Mouse (Mus musculus) spleen, postnatal 36 days (tissue): Measurements from ENCODE around the gene Vps35l.

Experiments
- DNase-seq, 2 experiments: peaks; one replicate each; pipeline ENCODE4 v3.0.0; 2022; ENCODE audit warnings: low spot score in 2 of 2, mixed read lengths in 1 of 2

Gene Vps35l

DNA sequence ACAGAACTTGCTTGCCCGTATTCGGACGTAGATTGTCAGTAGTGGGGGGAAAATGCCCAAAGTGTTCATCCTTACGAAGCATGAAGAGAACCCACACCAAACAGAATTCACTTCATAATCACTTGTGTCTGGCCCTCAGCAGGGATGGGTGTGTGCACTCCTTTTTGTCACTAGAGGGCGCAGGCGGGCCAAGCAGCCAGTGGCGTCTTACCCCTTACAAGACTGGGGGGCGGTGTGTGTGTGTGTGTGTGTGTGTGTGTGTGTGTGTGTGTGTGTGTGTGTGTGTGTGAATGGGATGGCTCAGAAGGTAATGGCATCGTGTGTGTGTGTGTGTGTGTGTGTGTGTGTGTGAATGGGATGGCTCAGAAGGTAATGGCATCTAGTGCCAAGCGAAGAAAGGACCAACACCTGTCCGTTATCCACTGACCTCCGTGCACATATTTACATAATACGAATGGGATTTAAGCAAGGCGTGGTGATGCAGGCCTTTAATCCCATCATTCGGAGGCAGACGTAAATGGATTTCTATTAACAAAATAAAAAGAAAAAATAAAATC lies at the start of gene Vps35l:
Vps35l (plus strand) TSS at position 252 of the 557 bp plus-strand sequence.
- peak; percentile 77 to 84 for DNase-seq

DNA sequence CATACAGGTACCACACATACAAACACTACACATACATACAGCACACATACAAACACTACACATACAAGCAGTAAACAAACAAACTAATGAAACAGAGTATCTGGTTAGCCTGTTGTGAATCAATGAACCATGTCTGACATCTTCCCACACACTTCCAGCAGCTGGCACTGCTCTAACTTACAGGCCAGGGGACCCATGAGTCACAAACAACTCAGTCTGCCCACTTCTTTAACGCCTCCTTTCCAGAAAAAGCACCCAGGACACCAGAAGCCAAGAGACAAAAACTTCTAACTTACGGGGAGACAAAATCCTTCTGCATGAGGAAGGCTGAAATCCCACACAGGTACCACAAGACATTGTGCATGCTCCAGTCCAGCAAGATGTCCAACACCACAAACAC lies 48.7 kb upstream of the Vps35l start:
- no peak for DNase-seq

DNA sequence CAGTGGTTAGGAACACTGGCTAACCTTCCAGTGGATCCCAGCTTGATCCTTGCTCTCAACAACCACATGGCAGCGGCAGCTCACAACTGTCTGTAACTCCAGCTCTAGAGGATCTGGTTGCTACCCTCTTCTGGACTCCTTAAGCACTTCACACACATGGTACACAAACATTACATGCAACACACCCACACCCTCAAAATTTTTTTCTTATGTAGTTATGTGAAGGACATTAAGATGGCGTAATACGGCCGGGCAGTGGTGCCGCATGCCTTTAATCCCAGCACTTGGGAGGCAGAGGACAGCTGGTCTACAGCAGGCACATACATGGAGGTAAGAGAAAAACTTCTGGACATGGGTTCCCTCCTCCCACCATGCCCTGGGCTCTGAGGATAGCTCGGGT lies 43.9 kb upstream of the Vps35l start:
- no peak for DNase-seq

DNA sequence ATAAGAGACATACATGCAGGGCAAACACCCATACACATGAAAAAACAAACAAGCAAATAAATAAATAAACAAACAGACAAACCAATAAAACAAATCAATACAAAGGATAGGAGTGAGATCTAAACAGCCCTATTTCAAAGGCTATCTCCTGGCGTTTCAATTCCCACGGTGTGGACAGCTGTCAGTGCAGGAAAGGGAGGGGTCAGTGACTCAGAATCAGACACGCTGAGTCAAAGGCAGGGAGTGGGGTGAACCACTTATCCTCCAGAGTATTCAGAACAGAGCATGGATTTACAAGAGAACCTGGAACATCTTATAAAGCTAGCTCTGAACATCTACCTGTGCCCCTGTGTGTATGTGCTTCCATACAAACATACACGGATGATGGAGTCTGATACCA lies 42.9 kb upstream of the Vps35l start:
- no peak for DNase-seq

DNA sequence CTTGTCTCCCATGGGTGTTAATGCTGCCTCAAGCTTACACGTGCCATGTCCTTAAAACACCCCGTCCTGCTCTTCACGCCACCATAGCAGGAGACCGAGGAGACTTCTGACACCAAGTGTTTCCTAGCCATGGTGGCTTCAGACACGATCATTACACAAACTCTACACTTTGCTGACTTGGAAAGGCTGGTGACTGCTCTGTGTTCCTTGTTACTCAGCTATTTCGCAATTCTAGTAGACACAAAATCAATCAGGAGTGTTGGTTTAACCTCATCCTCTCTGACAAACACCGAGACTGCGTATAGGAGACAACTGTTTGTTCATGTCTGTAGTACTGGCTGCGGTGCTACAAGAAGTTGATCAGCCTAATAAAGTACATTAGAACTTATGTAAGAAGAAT lies 41.1 kb upstream of the Vps35l start:
- no peak for DNase-seq

DNA sequence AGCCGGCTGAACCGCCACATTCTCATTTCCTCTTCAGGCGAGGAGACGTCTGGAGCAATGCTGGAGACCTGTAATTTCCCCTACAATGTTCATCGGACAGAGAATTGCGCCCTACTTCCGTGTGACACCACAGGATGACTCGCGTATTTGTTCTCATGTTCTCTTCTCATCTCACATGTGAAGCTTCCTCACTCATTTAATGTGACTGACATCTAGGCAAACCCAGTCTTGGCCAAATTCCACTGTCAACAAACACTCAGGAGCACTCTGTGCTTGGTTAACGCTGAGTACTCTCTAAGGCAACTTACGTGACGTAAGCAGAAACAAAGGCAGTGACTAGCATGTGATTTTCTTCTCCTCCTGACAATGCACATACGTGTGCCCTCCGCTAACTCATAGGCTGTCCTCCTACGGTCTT lies 36.9 kb upstream of the Vps35l start:
- DNase-seq: peak in 1 of 2 experiments; percentile 20

DNA sequence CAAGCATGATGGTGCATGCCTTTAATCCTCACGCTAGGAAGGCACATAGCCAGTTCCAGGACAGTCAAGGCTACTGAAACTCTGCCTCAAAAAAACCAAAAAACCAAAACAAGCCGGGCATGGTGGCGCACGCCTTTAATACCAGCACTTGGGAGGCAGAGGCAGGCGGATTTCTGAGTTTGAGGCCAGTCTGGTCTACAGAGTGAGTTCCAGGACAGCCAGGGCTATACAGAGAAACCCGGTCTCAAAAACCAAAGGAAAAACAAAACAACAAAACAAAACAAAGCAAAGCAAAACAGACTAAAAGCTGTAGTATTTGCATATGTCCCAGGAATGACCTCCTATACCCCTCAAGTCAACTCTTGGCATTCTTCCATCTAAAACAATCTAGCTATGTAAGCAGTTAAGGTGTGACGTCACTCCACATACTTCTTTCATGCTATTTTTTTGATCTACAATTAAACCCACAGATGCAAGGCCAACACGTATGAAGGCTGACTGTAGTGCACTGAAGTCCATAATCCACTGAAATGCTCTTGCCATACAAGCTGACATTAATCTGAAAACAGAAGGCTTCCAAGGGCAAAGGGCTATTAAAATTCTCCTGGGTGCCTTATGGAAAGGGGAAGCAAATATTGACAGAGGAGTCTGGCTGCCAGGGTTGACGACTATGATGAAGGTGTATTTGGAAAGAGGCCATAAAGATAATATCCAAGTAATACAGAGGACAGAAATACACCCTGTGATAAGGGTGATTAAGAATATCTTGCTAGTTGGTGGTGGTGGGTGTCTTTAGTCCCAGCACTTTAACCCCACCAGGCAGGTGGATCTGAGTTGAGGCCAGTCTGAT lies 35.8 kb upstream of the Vps35l start:
- DNase-seq: no peak

DNA sequence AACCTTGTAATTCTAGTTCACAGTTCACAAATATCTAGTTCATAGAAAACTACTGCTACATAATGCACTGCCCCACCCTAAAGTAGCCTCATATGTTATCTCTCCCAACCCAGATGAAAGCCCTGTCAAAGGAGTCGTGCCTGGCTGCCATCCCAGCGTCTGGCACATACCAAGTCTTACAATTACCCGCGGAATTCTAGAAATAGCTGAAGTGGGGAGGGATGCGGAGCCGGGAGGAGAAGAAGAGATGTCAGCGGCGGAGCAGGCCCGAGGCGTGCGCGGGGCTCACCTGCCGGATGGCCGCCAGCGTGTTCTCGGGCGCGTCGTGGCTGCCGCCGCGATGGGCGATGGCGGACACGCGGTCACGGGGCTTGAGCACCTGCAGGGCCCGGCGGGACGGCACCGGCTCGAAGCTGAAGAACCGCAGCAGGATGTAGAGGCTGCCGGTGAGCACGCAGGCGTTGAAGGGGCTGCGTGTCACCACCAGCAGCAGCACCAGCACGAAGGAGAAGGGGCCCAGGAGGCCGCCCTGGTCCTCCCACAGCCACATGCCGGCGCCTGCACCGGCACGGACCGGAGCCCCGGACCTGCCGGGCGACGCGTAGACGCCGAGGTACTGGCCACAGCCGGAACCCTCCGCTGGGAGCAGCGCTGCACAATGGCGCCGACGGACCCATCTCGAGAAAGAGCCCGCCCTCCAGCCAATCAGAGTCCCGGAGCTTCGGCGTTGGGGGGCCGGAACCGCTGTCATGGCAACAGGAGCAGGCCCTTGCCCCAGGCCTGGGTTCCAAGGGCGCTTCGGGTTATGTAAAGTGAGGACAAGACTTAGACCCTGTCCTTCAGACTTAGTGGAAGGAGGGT lies 34.7 kb upstream of the Vps35l start, which contains the start of gene Gde1:
Gde1 (minus strand) TSS at position 678 of the 861 bp plus-strand sequence.
- peak; percentile 92 for DNase-seq

DNA sequence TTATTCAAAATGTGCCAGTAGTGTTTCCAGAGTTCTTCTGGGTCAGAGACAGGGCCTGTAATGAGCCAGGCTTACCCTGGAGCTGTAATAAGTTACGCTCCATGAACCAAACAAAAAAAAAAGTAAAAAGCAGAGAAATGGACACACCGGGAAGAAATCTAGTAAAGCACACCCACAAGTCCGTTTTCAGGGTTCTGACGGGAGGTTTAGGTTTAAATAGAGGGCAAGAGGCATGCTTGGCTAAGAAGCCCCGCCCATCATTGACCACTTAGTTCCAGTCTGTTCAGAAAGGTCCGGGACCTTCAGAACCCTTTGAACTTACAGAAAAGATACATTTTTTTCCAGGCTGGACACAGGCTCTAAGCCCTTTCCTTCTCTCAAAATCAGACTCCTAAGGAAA lies 34.0 kb upstream of the Vps35l start:
- peak in 1 of 2 experiments; percentile 5 for DNase-seq

DNA sequence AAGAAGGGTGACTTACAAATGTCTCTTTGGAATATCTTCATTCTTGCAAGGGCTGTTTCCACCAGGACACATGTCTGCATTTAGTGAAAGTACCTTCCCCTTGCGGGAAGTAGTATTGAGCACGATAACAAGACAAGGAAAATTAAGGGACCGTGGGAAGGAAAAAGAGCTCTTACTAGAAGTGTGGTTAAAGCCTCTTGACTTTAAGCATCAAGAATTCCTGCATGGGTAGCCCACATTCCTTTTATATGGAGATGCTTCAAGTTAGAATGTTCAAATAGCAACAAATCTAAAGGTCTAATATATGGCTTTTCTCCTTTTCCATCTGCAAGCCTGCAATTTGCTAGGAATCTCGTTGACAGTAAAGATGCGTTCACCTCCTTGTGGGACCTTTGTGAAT lies 33.5 kb upstream of the Vps35l start:
- DNase-seq: no peak

DNA sequence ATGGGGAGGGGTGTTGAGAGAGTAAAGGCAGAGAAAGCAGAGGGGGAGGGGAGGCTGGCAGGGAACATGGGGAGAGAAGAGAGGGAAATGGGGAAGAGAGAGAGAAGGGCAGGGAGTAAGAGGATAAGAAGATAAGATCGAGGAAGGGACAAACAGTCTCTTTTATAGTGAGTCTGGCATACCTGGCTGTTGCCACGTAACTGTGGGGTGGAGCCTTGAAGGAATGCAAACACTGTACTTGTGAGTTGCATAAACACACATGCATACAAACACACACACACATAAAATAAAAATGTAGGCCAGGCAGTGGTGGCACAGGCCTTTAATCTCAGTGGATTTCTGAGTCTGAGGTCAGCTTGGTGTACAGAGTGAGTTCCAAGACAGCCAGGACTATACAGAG lies 32.8 kb upstream of the Vps35l start:
- no peak for DNase-seq

DNA sequence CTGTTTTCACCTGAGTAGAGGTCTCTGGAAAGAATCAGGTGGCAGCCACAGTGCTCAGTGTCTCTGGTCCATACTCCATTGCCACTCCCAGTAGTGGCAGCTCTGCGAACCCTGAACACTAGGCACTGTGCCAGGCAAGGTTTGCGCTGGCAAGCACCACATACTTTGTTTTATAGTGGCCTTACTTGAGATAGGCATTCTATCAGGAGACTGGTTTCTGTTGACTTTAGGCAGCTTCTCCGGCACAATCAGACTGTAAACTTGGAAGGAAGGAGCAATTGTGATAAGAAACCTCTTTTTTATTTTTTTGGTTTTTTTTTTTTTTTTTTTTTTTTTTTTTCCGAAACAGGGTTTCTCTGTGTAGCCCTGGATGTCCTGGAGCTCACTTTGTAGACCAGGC lies 32.0 kb upstream of the Vps35l start:
- no peak for DNase-seq

DNA sequence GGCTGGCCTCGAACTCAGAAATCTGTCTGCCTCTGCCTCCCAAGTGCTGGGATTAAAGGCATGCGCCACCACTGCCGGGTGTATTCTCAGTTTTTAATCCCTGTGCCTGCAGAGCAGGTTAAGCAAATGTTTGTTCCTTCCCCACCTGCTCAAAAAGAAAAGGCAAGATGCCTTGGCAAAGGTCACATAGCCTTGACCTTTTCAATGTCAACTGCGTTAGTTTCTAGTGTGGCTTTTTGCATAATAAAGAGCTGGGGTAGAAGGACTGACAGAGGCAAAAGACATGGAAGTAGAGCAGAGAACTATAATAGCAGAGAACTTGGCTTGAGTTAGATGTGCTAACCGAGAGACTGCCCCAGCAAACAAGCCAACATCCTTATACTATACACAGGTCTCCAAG lies 29.2 kb upstream of the Vps35l start:
- no peak for DNase-seq

DNA sequence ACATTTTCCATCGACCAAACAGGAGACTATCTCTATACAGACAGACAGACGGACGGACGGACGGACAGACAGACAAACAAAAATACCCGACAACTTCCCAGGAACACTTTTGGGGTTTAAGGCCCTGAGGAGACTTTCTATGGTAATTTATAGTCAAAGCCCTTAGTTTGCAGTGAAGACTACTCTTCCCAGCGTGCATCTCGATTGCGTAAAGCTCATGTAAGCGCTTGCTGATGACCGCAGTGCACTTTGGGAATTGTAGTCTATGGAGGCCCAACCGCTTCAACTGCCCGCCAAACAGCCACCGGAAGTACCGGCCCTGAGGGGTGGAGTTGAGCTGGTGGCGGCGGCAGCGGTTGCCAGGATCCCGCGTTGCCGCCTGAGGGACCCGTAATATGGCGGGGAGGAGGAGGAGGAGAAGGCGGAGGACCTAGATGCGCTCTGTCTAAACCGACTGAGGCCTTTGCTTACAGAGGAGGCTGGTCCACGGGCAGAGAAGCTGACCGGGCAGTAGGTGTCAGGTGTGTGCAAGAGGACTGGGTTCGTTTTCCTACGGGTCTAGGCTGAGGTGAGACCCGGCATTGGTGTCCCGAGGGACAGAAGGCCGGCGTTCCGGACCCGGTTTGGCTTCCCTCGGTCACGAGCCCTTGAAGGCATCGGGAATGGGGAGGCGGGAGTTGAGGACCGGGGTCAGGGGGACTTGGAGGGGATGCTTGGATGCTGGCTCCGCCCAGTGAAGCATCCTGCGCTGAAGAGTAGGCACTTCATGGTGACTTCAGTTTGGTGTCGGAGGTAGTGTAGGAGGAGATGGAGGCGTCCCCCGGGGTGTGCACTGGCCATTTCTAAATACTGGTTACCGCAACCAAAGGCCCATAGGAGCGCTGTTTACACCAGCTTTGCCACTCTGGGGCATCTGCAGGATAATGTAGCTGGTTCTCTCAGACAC lies 27.5 kb upstream of the Vps35l start, which contains the start of gene Ccp110:
Ccp110 (plus strand) TSS at position 325 of the 946 bp plus-strand sequence.
- DNase-seq: peak; percentile 96

DNA sequence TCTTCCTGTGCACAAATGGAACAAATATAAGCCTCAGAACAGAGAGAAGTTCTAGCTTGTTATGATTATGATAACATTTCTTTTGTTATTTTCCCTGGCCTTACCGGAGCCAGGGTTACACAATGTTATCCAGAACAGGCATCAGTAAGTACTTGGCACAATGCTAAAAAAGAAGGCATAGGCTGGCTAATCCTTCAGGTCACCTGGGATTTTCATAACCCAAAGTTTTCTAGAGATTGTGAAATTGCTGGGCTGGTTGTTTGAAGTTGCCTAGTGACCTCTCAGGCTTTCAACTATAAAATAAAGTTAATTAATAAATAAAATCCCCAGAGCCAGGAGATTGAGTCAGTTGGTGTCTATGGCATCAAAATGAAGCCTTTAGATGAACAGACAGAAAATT lies 25.2 kb upstream of the Vps35l start:
- DNase-seq: no peak

DNA sequence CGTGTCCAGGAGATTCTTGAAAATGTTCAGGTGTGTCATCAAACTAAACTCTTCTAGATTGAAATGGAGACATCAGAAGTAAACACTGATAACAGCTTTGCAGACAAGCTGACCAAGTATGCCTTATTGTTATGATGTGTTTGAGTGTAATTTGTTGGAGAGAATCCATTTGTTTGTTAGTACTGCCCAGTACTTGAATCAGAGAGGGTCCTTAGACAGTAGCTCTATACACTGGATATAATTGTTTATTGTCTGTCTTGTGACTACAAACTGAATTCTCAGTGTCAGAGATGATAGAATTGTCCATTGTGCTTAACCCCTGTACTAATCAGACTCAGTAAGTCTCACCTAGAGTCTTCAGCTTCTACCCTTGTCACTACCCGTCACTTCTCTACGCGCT lies 22.0 kb upstream of the Vps35l start:
- no peak for DNase-seq

DNA sequence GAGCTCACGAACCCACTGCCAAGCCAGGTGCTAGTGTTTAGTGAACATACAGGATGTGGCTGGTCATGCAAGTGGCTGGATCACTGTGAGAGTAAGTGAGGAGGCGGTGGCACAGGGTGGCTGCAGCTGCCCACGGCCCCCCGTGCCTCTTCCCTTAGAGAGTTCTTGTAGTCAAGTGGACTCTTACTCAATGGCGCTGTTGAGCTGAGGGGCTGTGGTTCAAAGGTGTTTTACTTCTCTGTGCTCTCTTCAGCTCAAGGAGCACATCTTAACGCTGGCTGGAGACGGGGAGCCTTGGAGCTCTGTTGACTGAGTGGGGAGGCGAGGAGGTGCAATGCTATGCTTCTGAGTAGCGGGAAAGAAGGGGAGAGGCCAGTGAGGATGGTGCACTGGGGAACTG lies 16.1 kb upstream of the Vps35l start:
- DNase-seq: no peak

DNA sequence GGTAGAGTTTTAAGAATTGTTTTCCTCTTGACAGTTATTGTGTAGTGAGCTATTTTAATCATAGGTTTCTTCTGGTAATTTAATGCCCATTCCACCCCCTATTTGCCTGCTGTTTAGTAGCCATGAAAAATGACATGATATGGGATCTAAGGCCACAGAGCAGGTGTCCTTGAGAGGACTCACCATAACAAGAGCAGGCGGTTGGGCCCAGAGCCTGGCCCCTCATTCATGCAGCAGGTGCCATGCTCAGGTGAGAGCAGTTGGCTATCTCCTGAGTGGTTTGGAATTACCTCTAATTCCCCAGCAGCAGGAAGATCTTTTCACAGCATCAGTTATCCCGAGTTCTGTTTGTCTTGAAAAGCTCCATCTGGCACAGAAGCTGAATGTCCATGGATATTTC lies 14.6 kb upstream of the Vps35l start:
- DNase-seq: no peak

DNA sequence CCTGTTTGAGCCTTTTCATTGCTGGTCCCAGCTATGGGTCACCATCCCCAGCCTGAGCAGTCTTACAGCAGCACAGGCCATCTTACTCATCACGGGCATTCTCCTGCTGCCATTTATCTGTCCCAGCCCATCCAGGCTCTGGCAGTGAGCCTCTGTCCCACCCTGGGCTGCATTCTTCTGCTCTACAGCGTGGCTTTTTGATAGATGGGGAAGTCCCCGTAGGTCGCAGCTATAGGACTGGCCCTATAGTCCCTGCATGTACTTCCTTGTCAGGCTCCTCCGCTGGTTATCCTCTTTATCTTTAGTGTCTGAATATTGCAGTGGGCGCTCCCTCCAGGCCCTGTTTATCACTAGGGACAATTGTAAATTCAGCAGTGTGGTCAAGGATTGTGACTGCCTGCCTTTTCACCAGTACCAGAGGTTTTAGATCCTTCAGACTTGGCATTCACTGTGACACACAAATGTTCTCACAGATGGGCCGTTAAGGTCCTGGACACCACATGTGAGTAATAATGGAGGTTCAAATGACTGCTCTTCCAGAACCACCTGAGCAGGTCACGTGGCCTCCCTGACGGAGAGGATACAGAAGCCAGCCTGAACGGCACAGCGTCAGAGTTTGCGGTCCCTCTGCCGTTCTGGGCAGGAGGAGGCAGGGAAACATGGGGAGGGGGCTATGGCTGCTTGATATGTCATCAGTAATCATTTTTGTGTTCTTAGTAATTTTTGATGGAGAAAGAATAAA lies 11.0 kb upstream of the Vps35l start:
- DNase-seq: no peak

DNA sequence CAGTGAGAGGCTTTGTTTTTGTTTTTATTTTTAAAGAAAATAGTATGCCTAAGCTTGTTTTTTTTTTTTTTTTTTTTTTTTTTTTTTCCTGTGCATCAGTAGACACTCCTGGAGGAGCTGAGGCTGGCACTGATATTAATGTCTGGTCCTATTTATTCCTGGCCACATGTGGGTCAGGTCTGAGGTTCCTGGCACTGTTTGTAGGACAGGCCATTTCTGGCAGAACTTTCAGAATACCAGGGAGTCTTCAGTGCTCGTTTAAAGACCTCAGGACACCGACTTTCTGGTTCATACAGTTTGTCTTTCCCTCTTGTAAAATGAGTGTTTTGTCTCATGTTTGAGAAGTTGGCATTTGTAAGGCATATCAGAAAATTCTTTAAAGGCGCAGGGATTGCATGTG lies 8.2 kb upstream of the Vps35l start:
- no peak for DNase-seq

DNA sequence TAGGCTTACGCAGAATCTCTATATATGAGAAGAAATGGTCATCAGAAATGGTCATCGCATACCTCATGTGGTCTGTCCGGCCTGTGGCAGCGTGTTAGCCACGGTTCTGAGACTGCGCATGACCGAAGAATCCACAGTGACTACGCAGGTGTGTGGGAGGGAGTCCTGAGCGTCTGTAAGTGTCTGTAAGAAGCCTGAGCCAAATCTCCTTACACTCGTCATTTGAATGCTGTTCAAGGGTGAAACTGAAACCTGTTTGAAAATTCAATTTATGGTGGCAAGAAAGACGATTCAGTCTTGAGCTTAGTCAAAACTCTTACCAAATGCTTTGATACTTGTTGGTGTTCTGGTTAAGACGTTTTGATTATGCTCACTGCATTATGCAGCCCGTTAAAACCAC lies 6.8 kb upstream of the Vps35l start:
- DNase-seq: no peak
